Mouse (Mus musculus) forebrain, embryonic 13.5 days (tissue): ENCODE data around the gene 2310039H08Rik. TPM values are rescaled to one million over a fixed set of nuclear protein-coding genes. Genes with fewer than 3 reads are reported as not detected.

Source experiments
- ATAC-seq: fragments of 200-750 bp; cut with Nextera tagmentation; 2 replicates; pipeline ENCODE4 v1.8.0; 2017
- H3K27ac ChIP-seq: fragments of 300-500 bp; sonication (generic); 2 replicates; pipeline ENCODE4 v1.5.1; 2015; ENCODE audit warnings: inconsistent platforms, mild to moderate bottlenecking, moderate library complexity
- H3K27me3 ChIP-seq: fragments of 300-500 bp; sonication (generic); 2 replicates; pipeline ENCODE4 v1.6.1; 2015; ENCODE audit warnings: mild to moderate bottlenecking, inconsistent platforms
- H3K36me3 ChIP-seq: fragments of 300-500 bp; sonication (generic); 2 replicates; pipeline ENCODE4 v1.6.1; 2015; ENCODE audit warnings: mild to moderate bottlenecking, inconsistent platforms; ENCODE audit not compliant: poor library complexity, severe bottlenecking
- H3K4me1 ChIP-seq: fragments of 300-500 bp; sonication (generic); 2 replicates; pipeline ENCODE4 v1.6.1; 2015; ENCODE audit warnings: inconsistent platforms
- H3K4me2 ChIP-seq: fragments of 300-500 bp; sonication (generic); 2 replicates; pipeline ENCODE4 v1.6.1; 2015; ENCODE audit warnings: inconsistent platforms, mild to moderate bottlenecking, moderate library complexity
- H3K4me3 ChIP-seq: fragments of 300-500 bp; sonication (generic); 2 replicates; pipeline ENCODE4 v1.5.1; 2015; ENCODE audit warnings: mild to moderate bottlenecking, inconsistent platforms
- H3K9ac ChIP-seq: fragments of 300-500 bp; sonication (generic); 2 replicates; pipeline ENCODE4 v1.6.1; 2015; ENCODE audit warnings: mild to moderate bottlenecking, inconsistent platforms
- H3K9me3 ChIP-seq: fragments of 300-500 bp; sonication (generic); replicated peaks from 2 replicates; pipeline ENCODE4 v1.6.1; 2016; ENCODE audit warnings: inconsistent platforms
- WGBS: fragments of 180-500 bp; shearing (Covaris S2); methylation state at CpG from one replicate; pipeline ENCODE4 v1.1.7; 2015; 5-methylcytosine and 5-hydroxymethylcytosine counted together
- polyA plus RNA-seq: library from polyadenylated mRNA; unstranded; fragments of >200 nt; fragmentation: Nextera tagmentation; extraction: Ambion mirVana; gene quantifications from 2 replicates; pipeline ENCODE4 v1.2.1, GENCODE M21; 2015

2310039H08Rik gene
- polyA plus RNA-seq, 1 experiment from 2014 or later: 69.0 TPM

DNA sequence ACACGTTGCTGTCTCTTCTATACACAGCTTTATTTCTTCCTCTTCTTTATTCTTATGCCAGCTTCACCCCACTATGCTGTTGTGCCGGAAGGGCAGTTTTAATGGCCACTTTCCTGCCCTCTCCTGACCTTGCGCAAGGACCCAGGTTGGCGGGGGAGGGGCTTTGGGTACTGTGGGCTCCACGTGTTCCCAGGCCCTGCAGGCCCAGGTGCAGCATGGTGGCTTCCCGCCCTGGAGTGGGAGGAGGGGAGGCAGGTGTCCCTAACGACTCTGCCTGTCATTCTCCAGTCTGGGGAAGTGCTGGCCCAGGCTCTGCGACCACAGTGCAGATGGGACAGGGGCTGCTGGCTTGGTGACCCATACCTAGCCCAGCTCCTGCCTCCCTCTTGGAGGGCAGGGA is 4.6 kb upstream of the 2310039H08Rik start:
- 56% methylated on average over 8 of the region's 8 CpGs for WGBS
- Histone ChIP-seq H3K9ac (no peak overlapping the region), H3K9me3 (no peaks in the 10 kb centered on the region), H3K36me3 (no peaks in the 10 kb centered on the region), H3K4me3 (no peak overlapping the region), H3K4me2 (no peak overlapping the region), H3K27ac (no peak overlapping the region), H3K4me1 (peaks cover 7% of the 10 kb centered on the region), H3K27me3 (no peaks in the 10 kb centered on the region)
- no peak for ATAC-seq

DNA sequence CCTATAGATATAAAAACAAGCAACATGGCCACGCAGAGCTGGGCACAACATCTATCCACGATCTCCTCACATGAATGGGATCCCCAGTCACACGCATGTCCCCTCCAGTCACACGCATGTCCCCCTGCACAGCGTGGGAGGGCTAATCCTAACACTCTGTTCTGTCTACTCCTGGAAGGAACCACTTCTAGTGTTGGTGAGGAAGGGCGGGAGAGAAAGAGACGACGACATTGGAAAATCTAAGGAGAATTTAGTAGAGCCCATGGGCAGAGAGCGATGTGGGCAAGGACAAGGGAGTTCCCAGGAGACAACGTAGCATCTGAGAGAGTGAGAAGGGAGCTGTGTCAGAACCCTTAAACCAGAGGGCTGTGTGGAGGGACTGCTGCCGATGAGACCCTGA is 1.9 kb upstream of the 2310039H08Rik start:
- H3K4me2 ChIP-seq: no peak overlapping the region
- 90% methylated on average over 11 of the region's 11 CpGs for WGBS

DNA sequence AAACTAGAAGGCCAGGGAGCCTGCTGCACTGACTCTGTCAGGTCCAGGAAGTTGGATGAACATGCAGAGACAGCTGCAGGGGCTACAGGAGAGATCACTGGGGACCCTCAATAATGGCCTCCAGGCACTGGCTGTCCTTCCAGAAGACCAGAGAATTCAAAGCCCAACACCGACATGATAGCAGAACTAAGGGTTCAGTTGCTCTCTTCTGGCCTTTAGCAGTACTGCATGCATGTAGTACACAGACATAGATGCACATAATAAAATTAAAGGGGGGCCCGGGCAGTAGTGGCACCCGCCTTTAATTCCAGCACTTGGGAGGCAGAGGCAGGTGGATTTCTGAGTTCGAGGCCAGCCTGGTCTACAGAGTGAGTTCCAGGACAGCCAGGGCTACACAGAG is 1.4 kb upstream of the 2310039H08Rik start:
- WGBS: 80% methylated on average over 4 of the region's 4 CpGs
- Histone ChIP-seq H3K9ac (no peak overlapping the region), H3K27me3 (no peaks in the 10 kb centered on the region), H3K4me2 (no peak overlapping the region), H3K36me3 (peaks cover 22% of the 10 kb centered on the region), H3K4me1 (peaks cover 19% of the 10 kb centered on the region), H3K27ac (no peak overlapping the region), H3K4me3 (no peak overlapping the region), H3K9me3 (no peaks in the 10 kb centered on the region)
- ATAC-seq: no peak

More for the DNA sequence above, 1.9 kb upstream of the 2310039H08Rik start:
- Histone ChIP-seq H3K27ac (no peak overlapping the region), H3K4me1 (peaks cover 19% of the 10 kb centered on the region), H3K36me3 (peaks cover 17% of the 10 kb centered on the region), H3K9ac (no peak overlapping the region), H3K4me3 (no peak overlapping the region), H3K27me3 (no peaks in the 10 kb centered on the region), H3K9me3 (no peaks in the 10 kb centered on the region)
- no peak for ATAC-seq

DNA sequence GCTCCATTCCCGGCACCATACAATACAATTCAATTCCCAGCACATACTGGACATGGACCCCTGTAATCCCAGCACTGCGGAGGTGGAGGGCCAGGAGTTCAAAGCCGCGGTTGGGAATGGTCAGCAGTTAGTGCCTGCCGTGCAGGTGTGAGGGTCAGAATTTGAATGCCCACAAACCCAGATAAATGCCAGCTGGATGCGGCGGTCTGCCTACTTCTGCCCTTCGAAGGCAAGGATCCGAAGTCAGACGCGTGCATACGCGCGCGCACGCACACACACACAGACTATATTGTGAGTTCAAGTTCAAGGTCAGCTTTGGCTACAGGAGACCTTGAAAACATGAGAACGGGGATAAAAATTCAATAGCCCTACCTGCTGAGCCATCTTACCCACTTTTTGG is 819 bp upstream of the 2310039H08Rik start:
- no peak for ATAC-seq
- peak overlapping the region; percentile 69; the same call in 1 of the 2 replicates for H3K27ac ChIP-seq
- 67% methylated on average over 17 of the region's 17 CpGs for WGBS

DNA sequence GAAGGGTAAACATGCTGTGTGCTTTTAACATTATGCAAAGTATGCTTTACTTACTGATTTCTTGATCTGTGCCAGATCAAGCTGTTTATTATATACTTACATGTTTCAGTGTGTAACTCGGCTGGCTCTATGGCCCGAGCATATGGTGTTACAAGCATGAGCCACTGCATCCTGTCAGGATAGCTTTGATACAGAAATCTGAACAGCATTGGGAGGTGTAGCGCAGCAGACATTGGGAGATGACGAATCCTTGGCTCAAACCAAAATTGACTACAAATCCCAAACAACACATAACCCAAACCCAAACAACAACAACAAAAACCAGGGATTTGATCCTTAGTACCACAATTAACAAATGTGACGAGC is 414 bp upstream of the 2310039H08Rik start:
- peaks cover 19% of the 10 kb centered on the region for H3K4me1 ChIP-seq
- H3K9me3 ChIP-seq: no peaks in the 10 kb centered on the region
- peak overlapping the region; percentile 78 for H3K4me3 ChIP-seq
- peaks cover 32% of the 10 kb centered on the region for H3K36me3 ChIP-seq
- ATAC-seq: peak; percentile 42
- 9% methylated on average over 5 of the region's 5 CpGs for WGBS
- peak overlapping the region; percentile 79 for H3K9ac ChIP-seq
- no peaks in the 10 kb centered on the region for H3K27me3 ChIP-seq
- H3K27ac ChIP-seq: peak overlapping the region; percentile 69
- H3K4me2 ChIP-seq: peak overlapping the region; percentile 77

More for the DNA sequence above, 819 bp upstream of the 2310039H08Rik start:
- H3K4me1 ChIP-seq: peaks cover 19% of the 10 kb centered on the region
- H3K4me2 ChIP-seq: peak overlapping the region; percentile 77
- H3K27me3 ChIP-seq: no peaks in the 10 kb centered on the region
- no peaks in the 10 kb centered on the region for H3K9me3 ChIP-seq
- H3K4me3 ChIP-seq: peak overlapping the region; percentile 78
- H3K36me3 ChIP-seq: peaks cover 28% of the 10 kb centered on the region
- peak overlapping the region; percentile 79 for H3K9ac ChIP-seq

DNA sequence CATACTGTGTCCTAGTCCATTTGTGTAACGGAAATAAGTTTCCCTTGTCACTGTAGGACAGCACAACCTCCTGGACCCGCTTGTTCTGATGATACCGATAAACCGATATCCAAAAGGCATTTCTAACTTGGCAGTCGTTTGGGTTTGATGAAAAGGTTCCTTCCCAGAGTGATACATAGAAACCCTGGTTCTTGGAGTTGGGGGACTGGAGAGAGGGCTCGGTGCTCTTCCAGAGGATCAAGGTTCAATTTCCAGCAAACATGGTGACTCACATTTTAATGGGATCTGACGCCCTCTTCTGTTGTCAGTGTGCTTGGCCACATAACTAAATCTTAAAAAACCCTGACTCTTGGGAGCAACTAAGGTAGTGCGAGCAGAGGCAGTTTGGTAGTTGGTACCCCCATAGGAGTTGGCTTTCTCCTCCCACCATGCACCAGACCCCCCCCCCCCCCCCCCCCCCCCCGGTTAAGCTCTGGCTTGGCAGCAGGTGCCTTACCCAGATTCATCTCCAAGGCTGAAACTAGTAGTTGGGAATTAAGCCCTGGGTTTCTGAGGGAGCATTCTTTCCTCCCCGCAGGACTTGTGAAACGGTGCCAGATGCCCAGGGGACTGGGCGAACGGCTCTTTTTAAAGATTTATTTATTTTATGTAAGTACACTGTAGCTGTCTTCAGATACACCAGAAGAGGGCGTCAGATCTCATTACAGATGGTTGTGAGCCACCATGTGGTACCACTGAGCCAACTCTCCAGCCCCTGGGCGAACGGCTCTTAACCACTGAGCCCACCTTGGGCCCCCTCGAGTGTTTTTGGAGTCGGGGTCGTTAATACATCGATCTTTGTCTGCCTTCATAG is 1.1 kb downstream of the 2310039H08Rik start:
- Histone ChIP-seq H3K27me3 (no peaks in the 10 kb centered on the region), H3K4me3 (peak overlapping the region; percentile 78), H3K9ac (peak overlapping the region; percentile 79), H3K9me3 (no peaks in the 10 kb centered on the region), H3K4me2 (peak overlapping the region; percentile 77), H3K36me3 (peaks cover 47% of the 10 kb centered on the region), H3K4me1 (peaks cover 19% of the 10 kb centered on the region), H3K27ac (peak overlapping the region; percentile 69; the same call in 1 of the 2 replicates)
- no peak for ATAC-seq
- 9% methylated on average over 19 of the region's 20 CpGs for WGBS

DNA sequence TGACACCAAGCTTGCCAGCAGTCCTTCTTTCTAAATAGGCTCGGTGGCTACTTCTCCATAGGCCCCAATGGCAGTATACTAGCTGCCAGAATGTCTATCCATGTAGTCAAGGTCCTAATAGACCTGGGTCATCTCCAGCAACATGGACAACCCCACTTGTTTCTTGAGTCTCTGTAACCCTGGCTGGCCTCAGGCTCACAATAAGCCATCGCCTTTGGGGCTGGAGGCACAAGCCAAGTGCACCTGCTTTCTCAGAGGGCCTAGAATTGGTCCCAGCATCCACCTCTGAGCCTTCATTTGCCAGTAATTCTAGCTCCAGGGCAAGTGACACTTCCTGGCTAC is 1.7 kb downstream of the 2310039H08Rik start:
- ATAC-seq: no peak
- peaks cover 53% of the 10 kb centered on the region for H3K36me3 ChIP-seq
- H3K4me3 ChIP-seq: no peak overlapping the region
- H3K4me1 ChIP-seq: peaks cover 19% of the 10 kb centered on the region
- H3K9ac ChIP-seq: no peak overlapping the region
- no peaks in the 10 kb centered on the region for H3K27me3 ChIP-seq
- WGBS: 44% methylated on average over 2 of the region's 2 CpGs
- H3K9me3 ChIP-seq: no peaks in the 10 kb centered on the region
- H3K4me2 ChIP-seq: peak overlapping the region; percentile 77
- H3K27ac ChIP-seq: no peak overlapping the region

DNA sequence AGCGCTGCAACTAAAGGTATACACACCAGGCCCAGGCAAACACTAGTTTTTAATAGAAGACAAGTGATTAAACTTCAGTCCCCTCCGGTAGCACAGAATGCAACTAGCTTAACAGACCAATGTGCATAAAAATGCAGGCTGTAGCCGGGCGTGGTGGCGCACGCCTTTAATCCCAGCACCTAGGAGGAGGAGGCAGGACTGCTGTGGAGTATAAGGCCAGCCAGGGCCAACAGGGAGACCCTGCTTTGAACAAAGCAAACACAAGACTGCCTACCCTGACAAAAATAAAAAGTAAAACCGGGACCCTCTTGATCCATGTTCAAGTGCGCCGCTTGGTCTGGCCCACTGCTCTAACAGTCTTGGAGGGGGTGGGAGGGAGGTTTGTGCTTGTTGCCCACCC is 2.6 kb downstream of the 2310039H08Rik start:
- no peak overlapping the region for H3K4me2 ChIP-seq
- peaks cover 62% of the 10 kb centered on the region for H3K36me3 ChIP-seq
- H3K27ac ChIP-seq: no peak overlapping the region
- WGBS: 95% methylated on average over 9 of the region's 9 CpGs
- no peak overlapping the region for H3K4me3 ChIP-seq
- no peak overlapping the region for H3K9ac ChIP-seq
- H3K4me1 ChIP-seq: peaks cover 19% of the 10 kb centered on the region
- H3K27me3 ChIP-seq: no peaks in the 10 kb centered on the region
- no peaks in the 10 kb centered on the region for H3K9me3 ChIP-seq
- ATAC-seq: no peak

DNA sequence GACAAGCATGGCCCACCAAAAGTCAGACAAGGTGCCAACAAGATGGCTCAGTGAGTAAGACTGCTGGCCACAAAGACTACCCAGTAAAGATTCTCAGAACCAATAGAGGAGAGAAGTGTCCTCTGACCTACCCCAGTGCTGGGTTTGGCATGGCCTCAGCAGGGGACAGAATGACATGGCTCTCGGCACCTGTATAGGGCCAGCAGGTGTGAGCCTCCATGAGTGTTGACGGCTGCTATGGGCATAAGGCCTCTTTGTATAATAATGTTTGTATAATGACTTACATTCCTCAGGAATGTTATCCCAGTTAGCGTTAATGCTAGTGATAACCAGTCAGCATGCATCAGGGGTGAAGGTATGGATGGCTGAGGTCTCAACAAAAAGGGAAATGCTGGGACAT is 3.7 kb downstream of the 2310039H08Rik start:
- Histone ChIP-seq H3K4me1 (peaks cover 21% of the 10 kb centered on the region), H3K9ac (no peak overlapping the region), H3K9me3 (no peaks in the 10 kb centered on the region), H3K4me2 (no peak overlapping the region), H3K27me3 (no peaks in the 10 kb centered on the region), H3K4me3 (no peak overlapping the region), H3K27ac (no peak overlapping the region), H3K36me3 (peaks cover 69% of the 10 kb centered on the region)
- 86% methylated on average over 3 of the region's 3 CpGs for WGBS
- no peak for ATAC-seq

DNA sequence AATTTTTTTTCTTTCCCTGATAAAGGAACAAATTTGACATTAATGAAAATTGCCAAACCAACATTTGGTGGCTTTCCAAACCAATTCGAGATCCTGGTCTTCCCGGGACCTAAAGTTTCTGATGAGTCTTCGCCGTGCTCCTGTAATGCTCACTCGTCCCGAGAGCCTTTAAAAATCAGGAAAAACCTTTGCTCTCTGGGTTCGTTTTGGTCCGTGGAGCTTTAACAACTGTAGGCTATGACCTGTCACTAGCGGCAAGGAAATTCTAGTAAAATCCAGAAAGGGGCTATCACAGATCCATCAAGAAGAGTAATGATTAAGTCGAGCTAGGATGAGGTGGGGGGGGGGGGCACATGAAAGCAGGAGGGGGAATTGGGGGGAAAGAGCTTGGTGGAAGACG is 9.4 kb downstream of the 2310039H08Rik start:
- peaks cover 39% of the 10 kb centered on the region for H3K36me3 ChIP-seq
- H3K9me3 ChIP-seq: no peaks in the 10 kb centered on the region
- no peak for ATAC-seq
- H3K4me3 ChIP-seq: peak overlapping the region; percentile 68
- H3K27ac ChIP-seq: peak overlapping the region; percentile 89
- H3K9ac ChIP-seq: peak overlapping the region; percentile 82
- 5% methylated on average over 11 of the region's 11 CpGs for WGBS
- H3K27me3 ChIP-seq: no peaks in the 10 kb centered on the region
- H3K4me2 ChIP-seq: peak overlapping the region; percentile 70
- H3K4me1 ChIP-seq: peaks cover 8% of the 10 kb centered on the region

DNA sequence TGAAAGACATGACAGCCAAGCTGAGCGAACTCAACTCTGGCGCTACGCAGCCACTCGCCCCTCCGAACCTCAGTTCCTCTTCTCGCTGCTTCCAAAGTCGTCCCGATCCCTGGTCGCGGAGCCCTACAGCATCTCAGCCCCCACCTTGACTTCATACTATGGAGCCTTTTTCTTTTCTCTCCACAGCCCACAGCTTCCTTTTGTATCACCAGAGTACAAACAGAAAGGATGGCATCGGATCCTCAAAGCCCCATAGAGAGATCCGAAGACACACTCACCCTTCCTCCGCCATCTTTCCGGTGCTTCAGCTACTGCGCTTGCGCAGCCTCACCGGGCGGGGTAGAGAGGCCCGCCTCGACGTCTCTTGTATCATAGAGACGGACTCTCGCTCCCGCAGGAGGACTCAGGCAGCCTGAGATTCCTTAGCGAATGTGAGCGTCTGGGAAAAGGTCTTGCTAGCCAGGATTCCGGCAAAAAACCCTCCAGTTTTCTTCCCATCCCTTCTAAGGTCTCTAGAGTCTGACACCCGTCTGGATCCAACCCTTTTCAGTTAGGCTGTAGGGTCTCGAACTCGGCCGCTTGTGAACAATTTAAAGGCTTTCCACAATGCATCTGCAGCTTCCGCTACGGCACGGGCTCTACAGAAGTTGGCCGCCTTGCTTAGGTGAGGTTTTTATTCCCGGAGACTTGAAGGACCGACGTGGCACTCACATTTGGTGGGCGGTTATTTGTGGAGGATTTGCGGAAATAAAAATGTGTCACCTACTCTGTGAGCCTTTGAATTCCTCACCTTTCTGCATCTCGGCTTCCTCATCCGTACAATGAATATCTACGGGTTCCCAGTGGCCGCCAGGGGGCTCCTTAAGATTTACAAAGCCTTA is 10.1 kb downstream of the 2310039H08Rik start, which contains the start of gene Rpl7l1:
TSS of gene Rpl7l1 (minus strand) at position 332 of the 881 bp plus-strand sequence.
- peak; percentile 97 for ATAC-seq
- H3K27ac ChIP-seq: peak within 1 kb of the TSS; percentile 89
- peak within 1 kb of the TSS; percentile 82 for H3K9ac ChIP-seq
- no peaks in the 10 kb centered on the region for H3K9me3 ChIP-seq
- peak within 1 kb of the TSS; percentile 70 for H3K4me2 ChIP-seq
- peaks cover 8% of the 10 kb centered on the region for H3K4me1 ChIP-seq
- no peaks in the 10 kb centered on the region for H3K27me3 ChIP-seq
- WGBS: under 1% methylated on average over 44 of the region's 44 CpGs
- peaks cover 32% of the 10 kb centered on the region for H3K36me3 ChIP-seq
- H3K4me3 ChIP-seq: peak within 1 kb of the TSS; percentile 68

DNA sequence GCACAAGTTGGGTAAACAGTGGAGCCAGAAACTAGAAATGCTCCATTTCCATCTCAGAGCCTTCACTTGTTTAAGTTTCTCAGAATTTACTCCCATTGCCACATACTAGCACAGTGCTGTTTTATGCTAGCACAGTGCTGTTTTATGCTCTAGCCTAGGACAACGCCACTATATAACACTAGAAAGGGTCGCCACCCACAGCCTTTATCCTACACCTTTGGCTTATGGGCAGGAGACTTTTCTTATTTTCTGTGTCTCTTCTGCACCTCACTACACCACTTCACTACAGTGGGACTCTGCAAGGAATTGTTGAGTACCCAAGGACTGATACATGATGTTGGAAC is 10.8 kb downstream of the 2310039H08Rik start:
- H3K27ac ChIP-seq: 0 out of 2 replicates have a peak overlapping the region, but pooled peaks have one; percentile 89
- peak overlapping the region; percentile 70; the same call in 1 of the 2 replicates for H3K4me2 ChIP-seq
- H3K36me3 ChIP-seq: peaks cover 26% of the 10 kb centered on the region
- 68% methylated on average over 2 of the region's 2 CpGs for WGBS
- peak overlapping the region; percentile 68 for H3K4me3 ChIP-seq
- H3K9me3 ChIP-seq: no peaks in the 10 kb centered on the region
- peaks cover 8% of the 10 kb centered on the region for H3K4me1 ChIP-seq
- ATAC-seq: peak; percentile 17; the same call in 1 of the 2 replicates
- H3K27me3 ChIP-seq: no peaks in the 10 kb centered on the region
- peak overlapping the region; percentile 82; the same call in 1 of the 2 replicates for H3K9ac ChIP-seq
